In the genomic region with DNA sequence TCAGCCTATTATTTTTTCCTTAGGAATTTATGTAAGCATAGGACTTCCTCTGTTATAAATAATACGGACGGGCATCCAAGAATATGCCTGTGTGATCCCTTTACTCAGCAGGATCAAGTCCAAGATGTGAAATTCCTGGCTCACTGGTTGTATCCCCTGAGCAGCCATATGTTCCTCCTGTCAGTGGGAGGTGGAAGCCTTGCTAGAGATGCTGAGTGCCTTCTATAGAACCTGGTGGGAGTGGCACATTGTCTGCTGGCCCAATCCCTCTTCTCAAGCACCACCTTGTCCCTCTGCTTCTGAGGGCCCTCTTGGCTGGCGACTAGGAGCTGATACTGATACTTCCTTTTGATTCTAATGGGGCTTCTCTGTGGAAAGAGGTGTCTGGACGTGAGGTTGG, we compare ENCODE assay signal across 14 mouse cellular contexts.
DNase-seq lines count a peak whose midpoint lies in the region; ATAC-seq and TF ChIP-seq lines count a peak whose summit lies in the region.
"Had no signal": no experiment of that assay in that cellular context is flagged by ENCODE, and none has a peak within 500 bp of the region (broad histone marks: within the 10 kb centered on the region; RNA-seq: fewer than 3 reads in every experiment).

No protein-coding gene starts in this region.

- TF ChIP-seq CTCF in layer of hippocampus, adult 2 months (conservative IDR thresholded peaks at IDR 0.05), result no peak

- ATAC-seq in cerebellum, adult (ENCODE audit: insufficient number of reproducible peaks, low FRiP score, low TSS enrichment), result peak; percentile 85
- ATAC-seq: forebrain, embryonic 13.5 days had no signal

- H3K27ac ChIP-seq in layer of hippocampus, adult 2 months, result peak overlapping the region; percentile 79
- H3K27ac ChIP-seq: forebrain, embryonic 13.5 days; heart, embryonic 10.5 days; hindbrain, embryonic 15.5 days; liver, embryonic 13.5 days had no signal

- no peak overlapping the region for H3K4me3 ChIP-seq in layer of hippocampus, adult 2 months
- H3K4me3 ChIP-seq: forebrain, embryonic 13.5 days; heart, embryonic 10.5 days; hindbrain, embryonic 15.5 days; liver, embryonic 13.5 days had no signal

- no peak for DNase-seq in cerebellum, postnatal 4 days (ENCODE audit: low spot score in 2 of 2)
- DNase-seq in cerebellum, adult 9-10 months, result peak; percentile 98
- peak; percentile 22 to 72 for DNase-seq in layer of hippocampus, adult 2 months (ENCODE audit: low spot score in 2 of 2)
- DNase-seq in right cerebral cortex, adult 2 months (ENCODE audit: low spot score in 2 of 2), result peak; percentile 75 to 80
- DNase-seq in heart, postnatal 4 days, result no peak
- no peak for DNase-seq in adrenal gland, postnatal 4 days (ENCODE audit: low spot score in 2 of 2)
- no peak for DNase-seq in yolk sac, embryonic 10.5 days (ENCODE audit: low spot score)
- DNase-seq: embryo, embryonic 11 days; kidney, postnatal 14 days; liver, embryonic 13.5 days had no signal

Comparison
In these comparisons a context has a peak if more than half of its experiments do, and no peak if none do; other contexts are left out.
1. DNase-seq: peak in cerebellum, adult 9-10 months (single experiment), layer of hippocampus, adult 2 months (2 of 2) and right cerebral cortex, adult 2 months (2 of 2); none in cerebellum, postnatal 4 days (0 of 2), heart, postnatal 4 days (single experiment), adrenal gland, postnatal 4 days (0 of 2) and yolk sac, embryonic 10.5 days (single experiment).